Mouse (Mus musculus) embryo, embryonic 11 days (tissue): ENCODE measurements around the gene Vsig8.

Source experiments
- DNase-seq: peaks from one replicate; pipeline ENCODE4 v3.0.0-alpha.2; 2015

Gene Vsig8

DNA sequence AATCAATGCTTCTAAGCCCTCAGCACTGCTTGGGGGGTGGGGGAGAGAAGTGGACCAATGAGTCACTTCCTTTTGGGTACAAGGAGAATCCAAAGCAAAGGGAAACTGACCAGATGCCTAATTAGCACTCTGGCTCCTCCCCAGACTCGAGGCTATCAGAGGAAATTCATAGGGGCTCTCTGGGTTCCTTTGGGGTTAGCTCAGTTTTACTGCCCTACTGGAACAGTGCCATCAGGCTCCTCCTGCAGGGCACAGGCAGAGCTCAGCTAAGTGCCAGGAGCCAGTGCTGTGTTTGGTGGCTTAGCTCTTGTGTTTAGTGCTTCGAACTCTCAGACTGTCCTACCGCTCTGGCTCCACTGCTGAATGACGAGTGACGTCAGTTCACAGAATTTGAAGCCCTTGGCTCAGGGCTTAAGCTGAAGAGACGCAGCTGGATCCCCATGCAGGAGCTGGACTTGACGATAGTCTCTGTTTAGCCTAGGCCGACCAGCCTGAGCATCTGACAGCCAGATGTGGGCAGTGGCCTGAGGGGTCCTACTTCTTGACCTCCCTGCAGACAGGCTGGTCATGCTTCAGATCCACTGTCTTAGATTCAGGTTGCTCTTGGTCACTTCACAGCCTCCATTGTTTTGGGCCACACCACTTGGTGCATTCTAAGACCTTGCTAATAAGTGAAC, 25.1 kb upstream of the Vsig8 start:
- DNase-seq = peak; percentile 64

DNA sequence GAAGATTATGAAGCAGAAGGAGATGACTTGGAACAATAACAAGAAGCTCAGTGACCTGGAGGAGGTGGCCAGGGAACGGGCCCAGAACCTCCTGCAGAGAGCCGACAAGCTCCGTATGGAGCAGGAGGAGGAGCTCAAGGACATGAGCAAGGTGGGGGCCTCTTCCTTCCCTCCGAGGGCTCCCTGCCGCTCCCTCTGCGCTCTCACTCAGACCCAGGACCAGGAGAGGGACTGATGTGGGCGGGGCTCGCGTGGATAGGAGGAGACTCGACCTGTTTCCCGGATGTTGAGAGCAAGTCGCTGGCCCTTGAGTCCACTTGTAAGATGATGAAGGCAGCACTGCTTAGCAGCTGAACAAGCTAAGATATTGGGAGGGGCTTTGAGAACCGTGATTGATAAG, 23.2 kb upstream of the Vsig8 start:
- DNase-seq = peak; percentile 81

DNA sequence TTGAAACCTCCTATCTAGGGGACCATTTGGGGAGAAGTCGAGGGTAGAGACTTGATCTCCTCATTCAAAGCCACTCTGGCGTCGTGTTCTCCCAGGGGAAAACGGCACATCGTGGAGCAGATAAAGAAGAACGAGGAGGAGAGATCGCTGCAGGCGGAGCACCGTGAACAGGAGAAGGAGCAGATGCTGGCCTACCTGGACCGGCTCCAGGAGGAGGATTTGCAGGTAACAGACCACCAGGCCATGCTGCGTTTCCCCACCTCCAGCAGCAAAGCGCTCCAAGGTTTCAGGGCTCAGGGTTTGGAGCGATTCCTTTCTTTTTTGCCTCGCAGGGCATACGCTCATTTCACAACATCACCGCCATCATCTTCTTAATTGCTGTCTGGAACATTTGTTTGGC, 20.6 kb upstream of the Vsig8 start:
- DNase-seq = no peak

DNA sequence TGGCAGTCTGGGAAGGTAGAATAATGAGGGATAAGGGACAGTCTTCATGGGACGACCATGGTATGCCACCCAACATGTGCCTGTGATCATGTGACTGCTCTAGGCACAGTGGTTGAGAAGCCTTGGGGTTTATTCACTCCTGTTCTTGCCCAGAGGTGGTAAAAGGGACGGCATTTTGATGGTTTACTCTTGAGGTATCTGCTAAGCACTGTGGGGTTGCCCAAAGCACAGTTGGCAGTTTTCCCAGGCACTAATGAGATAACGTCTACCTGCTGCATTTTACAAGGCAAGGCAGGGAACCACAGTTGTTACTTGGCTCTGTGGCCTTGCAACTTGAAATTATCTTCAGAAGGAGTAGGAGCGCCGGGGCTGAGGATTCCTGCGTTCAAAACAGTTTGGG, 15.9 kb upstream of the Vsig8 start:
- no peak for DNase-seq

DNA sequence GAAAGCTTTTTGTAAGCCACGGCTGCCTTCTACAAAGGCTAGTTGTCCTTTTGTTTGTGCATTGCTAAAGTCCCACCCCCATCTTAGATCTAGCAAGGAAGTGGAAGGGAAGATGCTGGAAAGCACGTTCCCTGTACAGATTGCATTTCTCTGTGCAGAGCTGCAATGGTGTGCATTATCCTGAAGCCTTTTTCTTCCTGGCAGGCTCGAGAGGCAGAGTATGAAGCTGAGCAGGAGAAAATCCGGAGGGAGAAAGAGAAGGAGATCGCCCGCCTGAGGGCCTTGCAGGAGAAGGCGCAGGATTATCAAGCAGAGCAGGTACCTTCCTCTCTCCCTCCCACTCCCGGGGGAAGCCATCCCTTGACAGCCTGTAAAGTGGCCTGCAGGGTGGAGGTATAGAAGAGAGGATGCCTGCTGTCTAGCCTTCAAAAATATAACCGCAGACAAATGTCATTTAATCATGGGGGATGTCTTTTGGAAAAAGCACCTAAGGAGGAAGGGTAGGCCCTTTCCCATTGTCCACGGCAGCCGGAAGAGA, 15.4 kb upstream of the Vsig8 start:
- no peak for DNase-seq

DNA sequence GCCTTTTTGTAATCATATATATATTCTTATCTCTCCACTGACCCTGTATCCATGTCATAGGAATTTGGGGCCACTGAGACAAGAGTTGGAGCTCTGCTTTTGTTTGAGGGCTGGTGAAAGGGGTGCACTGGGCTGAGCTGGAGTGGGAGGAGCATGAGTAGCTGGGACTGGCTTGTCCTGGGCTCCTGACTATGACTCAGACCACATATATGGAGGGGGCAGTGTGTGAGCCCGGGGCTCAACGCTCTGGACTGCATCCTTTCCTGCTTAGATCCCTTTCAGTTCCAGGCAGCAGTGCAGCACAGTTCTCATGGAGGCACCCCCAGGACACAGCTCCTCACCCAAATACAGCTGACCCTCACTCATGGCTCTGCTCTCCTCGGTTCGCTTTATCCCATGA, 9.7 kb upstream of the Vsig8 start:
- DNase-seq = no peak

DNA sequence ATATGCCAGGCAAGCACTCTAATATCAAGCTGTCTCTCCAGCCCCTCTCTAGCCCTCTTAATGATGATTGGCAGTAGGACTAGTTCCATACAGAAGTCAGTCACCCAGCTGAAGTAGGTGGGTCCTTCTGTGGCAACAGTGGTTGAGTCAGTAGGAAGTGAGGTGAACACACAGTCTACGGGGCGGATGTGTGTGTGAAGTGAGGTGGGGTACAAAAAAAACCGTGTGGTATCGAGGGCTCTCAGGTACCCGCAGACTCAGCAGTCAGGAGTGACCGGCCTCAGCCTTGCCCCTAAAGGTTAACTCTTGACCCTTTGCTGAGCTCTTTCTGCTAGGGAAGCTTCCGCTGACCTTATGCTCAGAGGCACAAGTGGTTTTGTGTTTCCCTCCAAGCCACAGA, 7.2 kb upstream of the Vsig8 start:
- no peak for DNase-seq

DNA sequence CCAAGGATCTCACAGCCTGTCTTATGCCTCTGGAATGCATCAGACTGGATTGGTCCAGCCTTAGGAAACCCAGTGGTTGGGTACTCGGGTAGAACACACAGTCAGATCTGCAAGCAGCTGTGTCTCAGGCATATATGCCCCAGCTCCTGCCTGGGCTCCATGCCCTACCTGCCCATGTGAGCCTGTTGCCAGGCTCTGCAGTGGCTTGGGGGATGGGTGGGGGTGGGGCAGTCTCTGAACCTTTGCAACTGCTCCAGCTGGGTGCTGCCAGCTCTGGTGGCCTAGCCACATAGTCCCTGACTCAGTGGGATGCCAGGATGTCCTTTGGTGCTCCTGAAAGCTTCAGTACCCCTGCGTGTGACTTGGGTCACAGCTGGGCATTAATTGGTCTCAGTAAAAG, 6.4 kb upstream of the Vsig8 start:
- no peak for DNase-seq

DNA sequence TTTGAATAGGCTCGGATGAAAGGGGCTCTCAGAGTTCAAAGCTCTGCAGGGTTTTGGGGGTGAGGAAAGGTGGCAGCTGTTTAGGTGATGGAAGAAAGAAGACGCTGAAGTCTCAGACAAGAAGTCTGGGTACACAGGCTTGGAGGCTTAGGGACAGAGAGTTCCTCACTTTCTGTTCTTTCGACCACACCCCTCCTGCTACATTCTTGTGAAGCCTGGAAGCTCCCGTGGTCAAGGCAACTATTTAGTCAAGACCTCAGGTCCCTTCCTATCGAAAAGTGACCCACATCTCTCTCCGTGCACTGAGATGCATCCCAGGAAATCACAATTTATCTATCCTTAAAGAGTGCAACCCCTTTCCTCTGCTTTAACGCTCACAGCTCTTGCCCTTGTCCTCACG, 6.0 kb upstream of the Vsig8 start:
- DNase-seq = no peak

DNA sequence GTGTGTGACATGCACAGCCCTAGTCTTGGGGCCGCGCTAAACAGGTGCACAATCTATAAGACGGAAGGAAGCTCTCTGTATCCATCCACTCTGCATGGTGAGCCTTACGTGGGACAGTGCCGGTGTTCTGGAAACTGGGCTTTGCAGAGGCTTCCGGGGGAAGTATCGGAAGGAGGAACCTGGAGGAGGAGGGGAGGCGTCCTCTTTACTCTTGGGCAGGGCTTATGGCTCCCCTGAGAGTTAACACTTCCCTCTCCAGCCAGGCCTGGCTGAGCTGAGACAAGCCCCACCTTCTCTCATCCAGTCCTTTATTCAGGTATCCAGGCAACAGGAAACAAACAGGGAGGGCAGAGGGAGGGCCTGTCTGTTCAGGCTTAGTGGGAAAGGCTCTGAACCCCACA, 5.2 kb upstream of the Vsig8 start:
- DNase-seq = peak; percentile 77

DNA sequence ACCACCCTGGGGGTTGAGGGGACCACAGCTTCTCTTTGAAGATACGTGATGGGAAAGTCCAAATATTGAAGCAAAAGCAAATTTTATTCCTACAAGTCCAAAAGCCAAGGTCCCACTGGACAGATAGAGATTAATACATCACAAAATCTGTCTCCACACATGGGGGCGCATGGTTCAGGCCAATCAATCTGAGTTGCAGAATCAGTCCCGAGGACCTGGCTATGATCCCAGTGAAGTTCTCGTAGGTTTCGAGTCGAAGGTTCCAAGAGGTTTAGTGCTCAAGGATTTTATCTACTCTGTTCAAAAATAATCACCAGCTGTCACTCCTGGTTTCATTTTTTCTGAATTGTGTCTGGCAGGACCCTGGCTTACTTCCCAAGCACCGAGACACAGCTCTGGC, 4.7 kb upstream of the Vsig8 start:
- no peak for DNase-seq

DNA sequence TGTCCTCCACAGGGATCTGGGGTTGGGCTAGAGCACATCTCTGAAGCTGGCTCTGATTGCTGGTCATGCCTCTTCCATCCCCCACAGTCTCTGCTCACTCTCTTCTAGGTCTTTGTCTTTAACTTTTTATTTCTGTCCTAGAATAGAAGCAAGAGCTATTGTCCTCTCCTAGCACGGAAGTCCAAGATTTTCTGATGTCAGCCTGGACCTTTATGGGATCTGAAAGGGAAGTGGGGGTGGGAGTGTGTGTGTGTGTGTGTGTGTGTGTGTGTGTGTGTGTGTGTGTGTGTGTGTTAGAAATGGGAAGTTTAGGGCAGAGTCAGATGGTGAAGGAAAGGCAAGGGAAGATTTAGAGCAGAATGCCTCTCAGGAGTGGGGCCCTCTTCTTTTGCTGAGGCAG, 3.1 kb upstream of the Vsig8 start:
- no peak for DNase-seq

DNA sequence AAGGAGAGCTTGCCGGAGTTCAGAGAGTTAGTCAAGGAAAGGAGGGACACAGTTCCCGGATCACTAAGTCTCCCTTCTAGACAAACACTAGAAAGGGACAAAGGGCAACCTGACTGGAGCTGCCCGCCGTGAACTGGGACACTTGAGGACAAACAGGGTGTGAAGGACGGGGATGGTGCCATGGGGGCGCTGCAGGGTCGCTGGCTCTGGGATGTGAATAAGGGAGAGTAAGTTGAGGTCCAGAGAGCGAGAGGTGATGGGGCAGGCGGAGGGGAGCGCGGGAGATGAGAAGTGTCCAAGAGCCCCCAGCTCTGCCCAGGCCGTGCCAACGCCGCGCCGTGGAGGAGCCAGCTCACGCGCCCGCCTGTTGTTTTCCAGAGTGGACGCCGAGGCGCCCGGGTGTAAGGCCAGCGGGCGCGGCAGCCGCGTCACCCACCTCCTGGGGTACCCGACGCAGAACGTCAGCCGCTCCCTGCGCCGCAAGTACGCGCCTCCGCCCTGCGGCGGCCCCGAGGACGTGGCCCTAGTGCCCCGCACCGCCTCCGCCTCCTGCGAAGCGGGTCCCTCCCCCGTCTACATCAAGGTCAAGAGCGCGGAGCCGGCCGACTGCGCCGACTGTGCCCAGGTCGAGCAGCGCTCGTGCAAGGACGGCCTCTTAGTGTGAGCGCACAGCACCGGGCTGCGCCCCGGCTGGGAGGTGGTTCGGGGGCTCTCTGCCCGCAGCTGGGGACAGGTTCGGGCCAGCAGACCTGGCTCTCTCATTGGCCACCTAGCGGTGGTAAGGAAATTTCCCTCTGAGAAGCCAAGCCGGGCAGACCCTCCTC, 7.1 kb downstream of the Vsig8 start:
- DNase-seq = peak; percentile 89

DNA sequence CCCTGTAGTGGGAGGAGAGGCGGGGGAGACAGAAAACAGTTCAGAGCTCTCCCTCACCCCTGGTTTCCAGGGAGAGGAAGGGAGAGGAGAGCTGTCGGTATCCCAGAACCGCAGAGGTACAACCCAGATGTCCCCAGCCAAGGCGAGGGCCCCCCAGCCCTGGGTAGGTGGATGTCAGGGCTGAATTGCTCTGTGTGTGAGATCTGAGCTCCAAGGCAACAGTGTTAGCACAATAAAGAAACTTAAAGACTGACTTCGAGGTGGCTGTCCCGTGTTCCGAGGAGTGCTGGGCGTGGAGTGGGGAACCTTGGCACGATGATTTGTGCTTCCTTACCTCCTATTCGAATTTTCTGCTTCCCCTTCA, 7.7 kb downstream of the Vsig8 start:
- no peak for DNase-seq

DNA sequence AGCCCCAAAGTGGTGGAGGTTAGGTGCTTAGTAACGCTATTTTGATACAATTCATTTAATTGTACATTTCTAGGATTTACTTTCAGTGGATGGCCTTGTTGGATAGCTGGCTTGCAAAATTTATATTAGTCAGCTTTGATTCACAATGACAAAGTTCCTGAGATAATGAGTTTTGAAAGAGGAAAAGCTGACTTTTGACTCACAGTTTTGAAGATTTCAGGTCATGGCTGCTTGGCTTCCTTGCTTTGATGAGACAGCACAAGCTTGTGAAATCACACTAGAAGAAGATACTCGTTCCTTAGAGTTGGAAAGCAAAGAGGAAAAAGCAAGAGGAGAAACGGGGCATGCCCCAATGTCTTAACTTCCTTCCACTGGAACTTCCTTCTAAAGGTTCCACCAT, 10.4 kb downstream of the Vsig8 start:
- no peak for DNase-seq

DNA sequence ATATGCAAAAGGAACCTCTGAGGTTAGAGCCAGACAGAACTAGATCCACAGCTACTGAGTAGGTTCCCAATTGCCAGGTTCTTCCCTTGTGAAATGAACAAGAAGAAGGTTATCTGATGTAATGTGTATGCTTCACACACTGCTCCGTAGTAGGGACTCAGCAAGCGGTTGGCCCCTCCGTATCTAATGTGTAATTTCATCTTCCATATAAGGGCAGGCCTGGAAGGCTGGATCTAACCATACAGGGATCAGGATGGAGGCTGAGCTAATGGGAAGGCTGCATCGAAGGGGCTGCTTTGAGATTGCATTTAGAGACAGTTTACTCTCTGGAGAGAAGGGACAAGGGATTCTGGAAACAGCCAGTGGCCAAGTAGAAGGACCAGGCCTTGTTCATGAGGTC, 12.0 kb downstream of the Vsig8 start:
- peak; percentile 18 for DNase-seq

DNA sequence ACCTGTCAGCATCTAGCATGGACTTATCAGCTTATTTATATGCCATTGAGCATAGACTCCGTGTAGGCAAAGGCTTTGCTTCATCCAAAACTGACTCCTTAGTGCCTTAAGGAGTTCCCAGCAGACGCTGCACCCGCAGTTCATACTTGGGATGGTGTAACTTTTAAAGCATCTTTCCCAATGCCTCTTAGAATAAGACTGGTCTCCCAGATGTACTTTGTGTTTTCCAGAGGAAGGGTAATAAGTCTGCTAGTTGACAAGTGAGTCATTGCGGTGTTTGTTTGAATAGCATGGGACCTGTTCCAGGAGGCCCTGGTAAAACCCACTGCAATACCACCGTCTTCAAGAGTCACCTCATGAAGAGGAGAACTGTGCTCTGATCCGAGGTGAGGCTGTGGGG, 24.4 kb downstream of the Vsig8 start:
- no peak for DNase-seq

DNA sequence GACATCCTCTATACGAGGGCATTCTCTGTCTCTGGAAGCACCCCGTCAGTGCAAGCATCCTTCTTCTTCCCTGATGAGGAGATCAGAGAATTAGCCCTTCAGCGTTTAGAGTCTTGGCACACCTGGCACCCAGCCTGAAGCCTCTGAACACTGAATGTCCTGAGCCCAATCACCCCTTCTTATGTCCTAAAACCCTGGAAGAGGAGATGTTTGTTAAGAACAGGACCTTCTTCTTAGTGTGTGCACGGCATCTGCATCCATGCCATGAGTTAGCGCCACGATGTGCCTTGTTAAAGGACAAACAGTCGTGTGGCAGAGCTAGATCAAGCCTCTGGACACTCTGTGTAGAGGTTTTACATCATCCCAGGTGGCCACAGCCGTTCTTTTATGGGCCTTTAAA, 26.7 kb downstream of the Vsig8 start:
- no peak for DNase-seq

DNA sequence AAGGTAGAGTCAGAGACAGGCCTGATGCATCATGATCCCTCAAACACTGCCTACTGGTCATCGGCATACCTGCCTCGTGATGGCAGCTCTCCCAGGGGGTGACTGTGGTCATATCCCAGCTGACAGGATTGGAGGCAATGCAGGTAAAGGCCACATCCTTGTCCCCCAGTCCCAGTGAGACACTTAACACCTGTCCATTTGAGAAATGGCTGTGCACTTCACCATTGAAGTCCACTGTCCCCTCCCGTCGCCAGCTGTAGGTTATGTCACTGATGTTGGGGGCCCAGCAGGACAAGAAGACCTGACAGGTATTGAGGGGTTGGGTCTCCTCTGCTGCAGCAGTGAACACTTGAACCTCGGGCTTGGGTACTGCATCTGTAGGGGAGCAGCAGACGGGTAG, 28.5 kb downstream of the Vsig8 start:
- no peak for DNase-seq

DNA sequence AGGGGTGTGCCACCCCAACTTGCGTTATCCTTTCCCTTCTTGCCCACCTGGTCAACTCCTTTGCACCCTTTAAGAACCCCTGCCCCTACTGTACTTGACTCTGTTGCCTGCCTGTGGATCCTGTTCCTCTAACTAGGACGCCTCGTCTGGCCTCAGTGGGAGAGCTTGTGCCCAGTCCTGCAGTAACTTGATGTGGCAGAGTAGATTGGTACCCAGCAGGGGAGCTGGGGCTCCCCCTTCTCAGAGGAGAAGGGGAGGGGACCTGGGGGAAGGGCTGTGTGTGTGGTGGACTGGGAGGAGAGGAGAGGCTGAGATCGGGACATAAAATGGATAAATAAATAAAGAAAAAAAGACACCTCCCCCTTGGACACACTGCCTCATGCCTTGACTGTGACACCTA, 29.3 kb downstream of the Vsig8 start:
- no peak for DNase-seq

DNA sequence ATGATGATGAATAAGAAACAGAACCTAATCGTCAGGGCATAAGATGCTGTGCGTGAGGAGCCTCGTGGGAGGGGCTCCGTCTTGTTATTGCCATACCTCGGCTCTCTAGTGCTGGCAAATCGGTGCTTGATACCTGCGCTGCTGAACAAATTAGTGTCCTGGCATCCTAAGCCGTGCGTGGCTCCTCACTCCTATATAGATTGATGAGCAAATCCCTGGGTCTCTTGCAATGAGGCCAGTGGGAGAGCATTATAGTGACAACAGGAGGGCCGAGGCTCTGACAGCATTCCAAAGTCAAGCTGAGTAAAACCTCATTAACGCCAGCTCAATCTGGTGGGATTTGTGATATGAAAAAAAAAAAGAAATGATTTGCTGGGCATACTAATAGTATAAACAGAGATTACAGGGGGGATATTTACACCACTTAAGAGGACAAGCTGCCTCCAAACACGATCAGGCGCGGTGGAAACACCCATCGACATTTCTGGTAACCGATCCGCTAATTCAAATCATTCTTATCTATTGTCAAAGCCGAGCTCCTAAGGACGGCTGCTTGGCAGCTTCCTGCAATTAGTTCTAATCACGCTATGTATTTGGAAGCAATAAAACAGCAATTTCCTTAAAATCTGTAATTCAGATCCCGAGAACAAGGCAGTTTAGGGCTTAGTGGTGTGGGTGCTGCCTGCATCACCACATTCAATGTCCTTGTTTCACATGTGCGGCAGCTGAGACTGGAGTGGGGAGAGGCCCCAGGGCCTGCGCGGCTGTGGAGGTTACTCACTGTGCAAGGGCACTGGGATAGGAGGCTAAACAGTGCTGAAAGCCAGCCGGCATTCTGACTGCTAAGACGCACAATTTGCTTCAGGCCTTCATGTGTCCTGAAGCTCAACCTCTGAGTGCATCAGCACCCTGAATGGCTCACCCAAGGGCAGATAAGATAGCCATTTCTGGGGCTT, 30.2 kb downstream of the Vsig8 start:
- peak; percentile 55 for DNase-seq

DNA sequence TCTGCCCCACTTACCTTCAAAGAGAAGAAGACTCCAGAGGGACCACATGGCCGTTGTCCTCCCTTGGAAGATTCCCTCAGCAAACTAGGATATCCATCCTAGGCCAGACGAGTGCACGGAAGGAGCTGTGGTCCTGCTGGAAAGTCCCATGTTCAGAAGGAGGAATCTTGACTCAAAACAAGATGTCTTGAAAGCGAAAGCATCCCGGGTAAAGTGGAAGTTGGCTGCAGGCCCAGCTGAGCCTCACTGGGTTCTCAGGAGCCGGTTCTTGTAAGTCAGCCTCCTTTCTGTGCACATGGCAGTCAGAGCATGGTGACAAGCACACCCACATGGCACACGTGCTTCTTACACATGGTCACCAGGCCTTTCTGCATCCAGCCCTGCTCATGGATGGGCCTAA, 34.6 kb downstream of the Vsig8 start, which contains the start of gene Slamf8:
TSS of gene Slamf8 (minus strand) at position 184 of the 400 bp plus-strand sequence.
- no peak for DNase-seq

DNA sequence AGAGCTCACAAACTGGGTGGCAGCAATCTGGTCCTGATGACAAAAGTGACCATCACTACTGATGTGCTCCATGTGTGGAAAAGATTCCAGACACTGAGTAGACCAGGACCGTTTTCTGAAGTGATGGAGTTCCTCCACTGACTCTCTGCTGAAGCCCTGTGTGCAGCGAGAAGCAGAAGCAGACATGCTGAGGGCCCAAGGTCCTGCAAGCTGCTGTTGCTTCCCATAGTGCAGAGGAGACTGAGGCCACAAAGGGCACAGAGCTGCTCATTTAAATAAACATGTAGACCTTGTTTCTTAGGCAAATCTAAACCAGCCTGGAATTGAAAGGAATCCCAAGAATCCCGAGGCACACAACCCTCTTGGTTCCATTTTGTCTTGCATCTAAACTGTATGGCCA, 37.6 kb downstream of the Vsig8 start:
- no peak for DNase-seq
